Mouse (Mus musculus): ENCODE results near the gene Guca2a. TPM values are rescaled to one million over a fixed set of nuclear protein-coding genes. Genes with fewer than 3 reads are reported as not detected.

Guca2a gene
- total RNA-seq, 2 experiments from 2014 or later = not detected

Other genes with a start within 250 kb of the Guca2a start
- under 1 TPM; 0.44 to 0.61 TPM for gene Ccdc30, start 222.2 kb upstream of the Guca2a start, total RNA-seq (2021)
- 1 to 10 TPM; 5.7 to 6.0 TPM for gene Ppcs, start 215.3 kb upstream of the Guca2a start, total RNA-seq (2021)
- gene Zmynd12, start 214.9 kb upstream of the Guca2a start, total RNA-seq (2021) = not detected
- 1 to 10 TPM in 1 of 2 experiments, under 1 TPM in 1; 0.59 to 1.2 TPM for gene Rimkla, start 145.1 kb upstream of the Guca2a start, total RNA-seq (2021)
- gene Foxj3, start 100.7 kb upstream of the Guca2a start, total RNA-seq (2021) = 10 to 100 TPM; 45.3 to 52.9 TPM
- gene Frg2f1, start 98.2 kb upstream of the Guca2a start, total RNA-seq (2021) = 10 to 100 TPM in 1 of 2 experiments, 1 to 10 TPM in 1; 9.4 to 10.5 TPM
- not detected for gene Guca2b, start 21.2 kb downstream of the Guca2a start, total RNA-seq (2021)
- 1 to 10 TPM; 5.5 to 5.7 TPM for gene Hivep3, start 96.1 kb downstream of the Guca2a start, total RNA-seq (2021)